Mouse (Mus musculus): Measurements from ENCODE around the gene Mamdc2. TPM values are rescaled to one million over a fixed set of nuclear protein-coding genes. Genes with fewer than 3 reads are reported as not detected.
"Not testable (repeated sequence)": the region's sequence is repeated elsewhere in the genome, so short reads cannot be mapped to it uniquely, and the experiment has no call there.

Gene Mamdc2
- polyA plus RNA-seq (2015; fragmentation: Nextera tagmentation; extraction: Ambion mirVana) = 1.4 and 1.7 TPM in 2 replicates

DNA sequence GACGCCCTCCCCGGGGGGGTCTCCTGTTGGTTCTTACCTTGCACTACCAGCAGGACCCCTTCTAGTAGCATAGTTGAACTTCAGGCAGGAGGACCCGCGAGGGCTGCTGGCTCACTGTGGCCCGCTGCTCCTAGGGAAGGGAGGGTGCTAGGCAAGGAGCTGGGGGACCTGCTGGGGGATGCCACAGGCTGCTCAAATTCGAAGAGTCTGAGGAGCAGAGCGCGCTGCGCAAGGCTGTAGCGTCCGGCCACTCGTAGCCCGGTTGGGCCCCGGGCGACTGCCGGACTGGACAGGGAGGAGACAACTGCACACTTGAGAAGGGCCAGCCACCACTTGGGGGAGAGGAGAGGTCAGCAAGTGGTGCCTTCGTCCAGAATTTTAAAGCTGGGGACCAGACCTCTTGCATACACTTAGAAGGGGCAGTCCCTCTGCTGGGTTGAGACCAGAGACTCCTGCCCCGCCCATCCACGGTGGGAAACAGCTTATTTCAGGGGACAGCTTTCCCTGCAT lies at the start of gene Mamdc2:
Mamdc2 (minus strand) TSS at position 455 of the 510 bp plus-strand sequence.
- under 1% methylated on average over 19 of the region's 19 CpGs for WGBS

GRCm38 (mm10) chr19:23498011-23498410 lies 49.8 kb upstream of the Mamdc2 start:
- WGBS = 79% methylated on average over 7 of the region's 7 CpGs
- Histone ChIP-seq H3K36me3 (no peaks in the 10 kb centered on the region), H3K4me3 (no peak overlapping the region), H3K9ac (no peak overlapping the region), H3K27me3 (no peaks in the 10 kb centered on the region), H3K27ac (replicated peaks) (no peak overlapping the region), H3K4me2 (no peak overlapping the region), H3K4me1 (replicated peaks) (0 out of 2 replicates have a peak, but pooled peaks cover 5% of the 10 kb centered on the region), H3K9me3 (no peaks in the 10 kb centered on the region)
- no peak for ATAC-seq (ENCODE audit: low FRiP score, low read depth)

More for the DNA sequence above, at the start of gene Mamdc2:
- Histone ChIP-seq H3K9ac (peak within 1 kb of the TSS; percentile 35), H3K4me3 (peak within 1 kb of the TSS; percentile 43), H3K4me2 (peak within 1 kb of the TSS; percentile 92), H3K9me3 (no peaks in the 10 kb centered on the region), H3K36me3 (no peaks in the 10 kb centered on the region), H3K4me1 (replicated peaks) (peaks cover 19% of the 10 kb centered on the region), H3K27me3 (no peaks in the 10 kb centered on the region), H3K27ac (replicated peaks) (no peak within 1 kb of the TSS)
- peak; percentile 71 for ATAC-seq (ENCODE audit: low FRiP score, low read depth)

DNA sequence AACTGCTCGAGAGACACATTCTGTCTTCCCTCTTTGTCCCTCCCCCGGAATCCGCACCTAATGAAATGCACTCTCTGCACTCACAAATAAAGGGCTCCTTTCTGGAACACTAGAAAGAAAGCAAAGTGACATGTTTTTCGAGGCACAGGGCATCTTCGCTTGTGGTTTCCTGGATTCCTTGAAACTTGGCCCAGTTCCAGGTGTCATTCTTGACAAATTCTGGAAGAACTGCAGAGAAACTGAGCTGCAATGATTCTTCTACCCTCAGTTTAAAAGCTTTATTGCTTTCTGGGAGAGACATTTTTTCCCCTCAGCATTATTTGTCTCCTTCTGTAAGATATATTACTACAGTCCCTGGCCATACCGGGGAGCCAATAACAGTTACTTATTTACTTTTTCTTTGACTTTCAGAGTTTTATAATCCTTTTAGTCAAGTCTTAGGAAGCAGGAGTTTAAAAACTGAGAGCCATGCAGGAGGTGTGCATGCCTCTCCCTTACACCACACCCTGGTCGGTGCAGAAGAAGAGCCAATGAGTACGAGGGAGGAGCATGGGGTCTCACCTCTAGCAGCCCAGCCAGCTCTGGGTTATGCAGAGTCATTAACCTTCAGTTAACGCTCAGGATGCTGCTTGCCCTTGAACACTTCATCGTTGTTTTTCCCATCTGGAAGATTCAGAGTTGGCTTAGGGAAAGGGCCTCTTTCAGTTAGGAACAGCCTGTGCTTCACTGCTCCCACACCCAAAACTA lies 49.1 kb upstream of the Mamdc2 start:
- ATAC-seq (ENCODE audit: low FRiP score, low read depth) = no peak
- no peak overlapping the region for H3K4me2 ChIP-seq
- no peaks in the 10 kb centered on the region for H3K27me3 ChIP-seq
- no peak overlapping the region for H3K27ac ChIP-seq (replicated peaks)
- H3K36me3 ChIP-seq = no peaks in the 10 kb centered on the region
- WGBS = 65% methylated on average over 10 of the region's 10 CpGs
- no peak overlapping the region for H3K9ac ChIP-seq
- H3K4me3 ChIP-seq = no peak overlapping the region
- H3K4me1 ChIP-seq (replicated peaks) = 0 out of 2 replicates have a peak, but pooled peaks cover 5% of the 10 kb centered on the region
- H3K9me3 ChIP-seq = no peaks in the 10 kb centered on the region

- Histone ChIP-seq H3K4me1 (replicated peaks) (0 out of 2 replicates have a peak, but pooled peaks cover 5% of the 10 kb centered on the region), H3K9me3 (no peaks in the 10 kb centered on the region), H3K4me3 (no peak overlapping the region), H3K4me2 (no peak overlapping the region), H3K27me3 (no peaks in the 10 kb centered on the region), H3K36me3 (no peaks in the 10 kb centered on the region), H3K27ac (replicated peaks) (no peak overlapping the region), H3K9ac (no peak overlapping the region)
- no peak for ATAC-seq (ENCODE audit: low FRiP score, low read depth)
- WGBS = 92% methylated on average over 3 of the region's 3 CpGs
Measured at GRCm38 (mm10) chr19:23496536-23496935, 48.3 kb upstream of the Mamdc2 start.

- Histone ChIP-seq H3K27ac (replicated peaks) (no peak overlapping the region), H3K36me3 (no peaks in the 10 kb centered on the region), H3K4me3 (no peak overlapping the region), H3K4me2 (no peak overlapping the region), H3K9ac (no peak overlapping the region), H3K27me3 (no peaks in the 10 kb centered on the region), H3K4me1 (replicated peaks) (0 out of 2 replicates have a peak, but pooled peaks cover 5% of the 10 kb centered on the region), H3K9me3 (no peaks in the 10 kb centered on the region)
- no peak for ATAC-seq (ENCODE audit: low FRiP score, low read depth)
Measured at GRCm38 (mm10) chr19:23492663-23493062, 44.4 kb upstream of the Mamdc2 start.

- H3K9ac ChIP-seq; H3K36me3 ChIP-seq; H3K4me1 ChIP-seq (replicated peaks); H3K4me2 ChIP-seq; H3K27me3 ChIP-seq; H3K4me3 ChIP-seq; H3K9me3 ChIP-seq; ATAC-seq (ENCODE audit: low FRiP score, low read depth); H3K27ac ChIP-seq (replicated peaks): not testable (repeated sequence)
- WGBS = 35% methylated on average over 7 of the region's 7 CpGs
Measured at GRCm38 (mm10) chr19:23490703-23491102, 42.5 kb upstream of the Mamdc2 start.

GRCm38 (mm10) chr19:23489780-23490179 lies 41.5 kb upstream of the Mamdc2 start:
- ATAC-seq (ENCODE audit: low FRiP score, low read depth) = no peak

GRCm38 (mm10) chr19:23487421-23487820 lies 39.2 kb upstream of the Mamdc2 start:
- H3K9ac ChIP-seq = no peak overlapping the region
- no peaks in the 10 kb centered on the region for H3K27me3 ChIP-seq
- 96% methylated on average over 1 of the region's 1 CpGs for WGBS
- H3K9me3 ChIP-seq = no peaks in the 10 kb centered on the region
- H3K4me2 ChIP-seq = no peak overlapping the region
- no peak for ATAC-seq (ENCODE audit: low FRiP score, low read depth)
- no peak overlapping the region for H3K27ac ChIP-seq (replicated peaks)
- no peak overlapping the region for H3K4me3 ChIP-seq
- H3K36me3 ChIP-seq = no peaks in the 10 kb centered on the region
- no peaks in the 10 kb centered on the region for H3K4me1 ChIP-seq (replicated peaks)

More at GRCm38 (mm10) chr19:23489780-23490179, 41.5 kb upstream of the Mamdc2 start:
- H3K9me3 ChIP-seq = no peaks in the 10 kb centered on the region
- no peak overlapping the region for H3K9ac ChIP-seq
- no peaks in the 10 kb centered on the region for H3K36me3 ChIP-seq
- H3K4me3 ChIP-seq = no peak overlapping the region
- no peaks in the 10 kb centered on the region for H3K27me3 ChIP-seq
- no peaks in the 10 kb centered on the region for H3K4me1 ChIP-seq (replicated peaks)
- H3K27ac ChIP-seq (replicated peaks) = no peak overlapping the region
- H3K4me2 ChIP-seq = no peak overlapping the region
- 53% methylated on average over 8 of the region's 8 CpGs for whole genome bisulfite sequencing

- H3K4me1 ChIP-seq (replicated peaks) = no peaks in the 10 kb centered on the region
- no peak overlapping the region for H3K4me2 ChIP-seq
- H3K4me3 ChIP-seq = no peak overlapping the region
- no peaks in the 10 kb centered on the region for H3K36me3 ChIP-seq
- no peaks in the 10 kb centered on the region for H3K27me3 ChIP-seq
- H3K9ac ChIP-seq = no peak overlapping the region
- WGBS = 78% methylated on average over 6 of the region's 6 CpGs
- H3K9me3 ChIP-seq = no peaks in the 10 kb centered on the region
- ATAC-seq (ENCODE audit: low FRiP score, low read depth) = no peak
- H3K27ac ChIP-seq (replicated peaks) = no peak overlapping the region
Measured at GRCm38 (mm10) chr19:23486631-23487270, 38.5 kb upstream of the Mamdc2 start.

- Histone ChIP-seq H3K4me3 (no peak overlapping the region), H3K27ac (replicated peaks) (no peak overlapping the region), H3K4me2 (no peak overlapping the region), H3K9me3 (no peaks in the 10 kb centered on the region), H3K4me1 (replicated peaks) (no peaks in the 10 kb centered on the region), H3K27me3 (no peaks in the 10 kb centered on the region), H3K36me3 (no peaks in the 10 kb centered on the region), H3K9ac (no peak overlapping the region)
- ATAC-seq (ENCODE audit: low FRiP score, low read depth) = no peak
- 88% methylated on average over 7 of the region's 7 CpGs for WGBS
Measured at GRCm38 (mm10) chr19:23485940-23486600, 37.8 kb upstream of the Mamdc2 start.

GRCm38 (mm10) chr19:23482571-23482970 lies 34.3 kb upstream of the Mamdc2 start:
- not testable (repeated sequence) for H3K9me3 ChIP-seq; H3K27ac ChIP-seq (replicated peaks); H3K36me3 ChIP-seq; H3K4me3 ChIP-seq; H3K4me1 ChIP-seq (replicated peaks); H3K4me2 ChIP-seq; H3K9ac ChIP-seq; ATAC-seq (ENCODE audit: low FRiP score, low read depth); H3K27me3 ChIP-seq
- WGBS = 88% methylated on average over 2 of the region's 2 CpGs

GRCm38 (mm10) chr19:23479597-23479967 lies 31.3 kb upstream of the Mamdc2 start:
- Histone ChIP-seq H3K4me2 (no peak overlapping the region), H3K9me3 (no peaks in the 10 kb centered on the region), H3K27me3 (no peaks in the 10 kb centered on the region), H3K27ac (replicated peaks) (no peak overlapping the region), H3K4me3 (no peak overlapping the region), H3K9ac (no peak overlapping the region), H3K36me3 (no peaks in the 10 kb centered on the region), H3K4me1 (replicated peaks) (no peaks in the 10 kb centered on the region)
- no peak for ATAC-seq (ENCODE audit: low FRiP score, low read depth)

Measured in hindbrain, embryonic 15.5 days (tissue).